ENCODE assay signal across 8 mouse cellular contexts in genomic region chr11:79962877-79963183, GRCm38 (mm10). TPM values are rescaled to one million over a fixed set of nuclear protein-coding genes. Genes with fewer than 3 reads are reported as not detected.
DNase-seq lines count a peak whose midpoint lies in the region; ATAC-seq and TF ChIP-seq lines count a peak whose summit lies in the region.

No protein-coding gene starts in this region.

- H3K9ac ChIP-seq in CH12.LX (ENCODE audit: insufficient read depth, low read depth) = peak overlapping the region; percentile 92
- peak overlapping the region; percentile 63 for H3K9ac ChIP-seq in forebrain, embryonic 16.5 days (replicated peaks; ENCODE audit: low read depth, low read length)
- peak overlapping the region; percentile 52 for H3K9ac ChIP-seq in liver, embryonic 16.5 days (ENCODE audit: low read depth, low read length)

- no peak for TF ChIP-seq POLR2A in CH12.LX (IDR thresholded peaks at IDR 0.05; ENCODE audit: low read depth, low read length)

- dilution Hi-C loops in CH12.LX (cut with MboI; ENCODE audit: extremely low pct_ligation_motif_present, extremely low pct_unique_long_range_greater_than_20kb, low sequenced_read_pairs) = no loop called here

- H3K36me3 ChIP-seq in heart, embryonic 10.5 days = peaks cover 22% of the 10 kb centered on the region
- peaks cover 14 to 26% of the 10 kb centered on the region in 2 experiments for H3K36me3 ChIP-seq in CH12.LX (replicated peaks in 1 of 2; ENCODE audit: control insufficient read depth in 1 of 2, insufficient read depth in 1 of 2, low read length in 1 of 2)
- peaks cover 8% of the 10 kb centered on the region; the same call in 1 of the 2 replicates for H3K36me3 ChIP-seq in forebrain, embryonic 16.5 days (ENCODE audit: control insufficient read depth, insufficient read depth)
- H3K36me3 ChIP-seq in liver, embryonic 16.5 days (ENCODE audit: control insufficient read depth, insufficient read depth) = peaks cover 5% of the 10 kb centered on the region

- no peak; the same call in 1 of the 2 replicates for TF ChIP-seq EP300 in CH12.LX (IDR thresholded peaks at IDR 0.05; ENCODE audit: low read length)

- TF ChIP-seq CTCF in CH12.LX (conservative IDR thresholded peaks at IDR 0.05 in 1 of 2, IDR thresholded peaks at IDR 0.05 in 1 of 2; ENCODE audit: low read depth in 2 of 2, low read length in 2 of 2) = no peak

- peak overlapping the region; percentile 93 for H3K4me2 ChIP-seq in CH12.LX (ENCODE audit: insufficient read depth, low read depth, poor library complexity, severe bottlenecking)
- H3K4me2 ChIP-seq in forebrain, embryonic 16.5 days (ENCODE audit: low read length) = peak overlapping the region; percentile 73
- H3K4me2 ChIP-seq in liver, embryonic 16.5 days (ENCODE audit: low read depth, low read length) = peak overlapping the region; percentile 82

- peak overlapping the region; percentile 92 for H3K27ac ChIP-seq in heart, embryonic 10.5 days
- H3K27ac ChIP-seq in CH12.LX (ENCODE audit: insufficient read depth, low read depth) = no peak overlapping the region
- H3K27ac ChIP-seq in forebrain, embryonic 16.5 days (ENCODE audit: low read length) = no peak overlapping the region
- 0 out of 2 replicates have a peak overlapping the region, but pooled peaks have one; percentile 22 for H3K27ac ChIP-seq in liver, embryonic 16.5 days (ENCODE audit: low read length)

- in situ Hi-C loops in CH12.LX (cut with MboI; ENCODE audit: low pct_ligation_motif_present, low pct_unique_long_range_greater_than_20kb, low sequenced_read_pairs) = no loop called here

- ATAC-seq in forebrain, embryonic 16.5 days = peak; percentile 23
- peak; percentile 4; the same call in 1 of the 2 replicates for ATAC-seq in liver, embryonic 16.5 days (ENCODE audit: low read depth)

- DNase-seq in heart, embryonic 10.5 days (ENCODE audit: low spot score) = no peak
- no peak for DNase-seq in heart, adult 9 months (ENCODE audit: low spot score in 2 of 2)
- no peak for DNase-seq in CH12.LX (ENCODE audit: extremely low read depth)
- no peak for DNase-seq in urinary bladder, adult 18-20 months (ENCODE audit: low spot score in 2 of 2)
- DNase-seq in thymus, postnatal 25 days = no peak
- no peak for DNase-seq in cerebellum, adult 18-20 months

- peak overlapping the region; percentile 76 for H3K4me3 ChIP-seq in heart, embryonic 10.5 days
- peak overlapping the region; percentile 69 to 97 (median 84) for H3K4me3 ChIP-seq in CH12.LX (replicated peaks in 1 of 3; ENCODE audit: low read depth in 2 of 3, low read length in 2 of 3, poor library complexity in 1 of 3)
- H3K4me3 ChIP-seq in forebrain, embryonic 16.5 days (replicated peaks; ENCODE audit: low read length) = peak overlapping the region; percentile 81
- H3K4me3 ChIP-seq in liver, embryonic 16.5 days (ENCODE audit: low read depth, low read length) = peak overlapping the region; percentile 77

- peaks cover 8% of the 10 kb centered on the region for H3K4me1 ChIP-seq in heart, embryonic 10.5 days
- H3K4me1 ChIP-seq in CH12.LX (ENCODE audit: control insufficient read depth in 1 of 2, insufficient read depth in 2 of 2) = peaks cover 0 to 34% of the 10 kb centered on the region in 2 experiments; a peak in 2 of 4 replicates
- H3K4me1 ChIP-seq in forebrain, embryonic 16.5 days (replicated peaks; ENCODE audit: control insufficient read depth, insufficient read depth, low read length) = peaks cover 10% of the 10 kb centered on the region
- peaks cover 3% of the 10 kb centered on the region for H3K4me1 ChIP-seq in liver, embryonic 16.5 days (ENCODE audit: control insufficient read depth, low read depth, low read length)

- no peaks in the 10 kb centered on the region for H3K9me3 ChIP-seq in heart, embryonic 10.5 days
- H3K9me3 ChIP-seq in CH12.LX (replicated peaks; ENCODE audit: low read length) = no peaks in the 10 kb centered on the region
- H3K9me3 ChIP-seq in forebrain, embryonic 16.5 days (ENCODE audit: control insufficient read depth, low read length) = no peaks in the 10 kb centered on the region
- no peaks in the 10 kb centered on the region for H3K9me3 ChIP-seq in liver, embryonic 16.5 days (replicated peaks; ENCODE audit: control insufficient read depth, low read length)

- TF ChIP-seq RAD21 in CH12.LX (IDR thresholded peaks at IDR 0.05; ENCODE audit: low read depth, low read length) = no peak

- 9% methylated on average over 9 of the region's 9 CpGs for WGBS in heart, embryonic 10.5 days
- 7% methylated on average over 9 of the region's 9 CpGs for WGBS in forebrain, embryonic 16.5 days
- WGBS in liver, embryonic 16.5 days (ENCODE audit: insufficient replicate concordance) = 2% methylated on average over 9 of the region's 9 CpGs

- H3K79me2 ChIP-seq in CH12.LX (replicated peaks; ENCODE audit: control insufficient read depth, extremely low read depth, insufficient read depth, poor library complexity, severe bottlenecking) = peaks cover 27% of the 10 kb centered on the region

- no peaks in the 10 kb centered on the region for H3K27me3 ChIP-seq in heart, embryonic 10.5 days (ENCODE audit: insufficient read depth, poor library complexity, severe bottlenecking)
- H3K27me3 ChIP-seq in CH12.LX (replicated peaks) = peaks cover 2% of the 10 kb centered on the region
- H3K27me3 ChIP-seq in forebrain, embryonic 16.5 days (replicated peaks; ENCODE audit: control insufficient read depth, insufficient read depth, low read length) = 0 out of 2 replicates have a peak, but pooled peaks cover 2% of the 10 kb centered on the region
- H3K27me3 ChIP-seq in liver, embryonic 16.5 days (ENCODE audit: control insufficient read depth, insufficient read depth, low read depth, low read length) = no peaks in the 10 kb centered on the region

TF ChIP-seq in CH12.LX, 34 proteins besides CTCF, POLR2A, EP300 and RAD21:
- TF ChIP-seq MYC (IDR thresholded peaks at IDR 0.05; ENCODE audit: low read depth, low read length) (peak; percentile 93; the same call in 1 of the 2 replicates), ZNF384 (IDR thresholded peaks at IDR 0.05; ENCODE audit: low read depth, low read length) (no peak), MAX (IDR thresholded peaks at IDR 0.05; ENCODE audit: low read length) (peak; percentile 75), NRF1 (IDR thresholded peaks at IDR 0.05; ENCODE audit: low read depth, low read length) (0 out of 2 replicates have a peak, but pooled peaks have one; percentile 33), KAT2A (IDR thresholded peaks at IDR 0.05; ENCODE audit: insufficient replicate concordance, low read length) (0 out of 2 replicates have a peak, but pooled peaks have one; percentile 8), BHLHE40 (IDR thresholded peaks at IDR 0.05; ENCODE audit: low read depth, low read length) (peak; percentile 67; the same call in 1 of the 2 replicates), MEF2A (IDR thresholded peaks at IDR 0.05; ENCODE audit: borderline replicate concordance, low read depth, low read length) (0 out of 2 replicates have a peak, but pooled peaks have one; percentile 5), JUND (conservative IDR thresholded peaks at IDR 0.05; ENCODE audit: low read depth, low read length) (0 out of 2 replicates have a peak, but pooled peaks have one; percentile 3), E2F4 (IDR thresholded peaks at IDR 0.05; ENCODE audit: insufficient replicate concordance, low read depth, low read length) (no peak)

RNA-seq across cellular contexts. Expression of gene Utp6, which starts 0.6 kb away (rescaled TPM):
- 42.0 and 49.5 TPM in 2 replicates for polyA plus RNA-seq in heart, embryonic 10.5 days (2016; fragmentation: Nextera tagmentation; extraction: Ambion mirVana)
- total RNA-seq in CH12.LX (2012; rRNA removed) (78.8 and 103 TPM in 2 replicates), CH12.LX (2014; rRNA removed) (117 and 122 TPM in 2 replicates)
- 148 and 186 TPM in 2 replicates for polyA plus RNA-seq in CH12.LX (2012; ENCODE audit: insufficient read length, low read depth)
- 49.8 and 57.3 TPM in 2 replicates for polyA plus RNA-seq in forebrain, embryonic 16.5 days (2015; fragmentation: Nextera tagmentation; extraction: Ambion mirVana)
- 18.5 and 21.3 TPM in 2 replicates for polyA plus RNA-seq in liver, embryonic 16.5 days (2015; fragmentation: Nextera tagmentation; extraction: Ambion mirVana)

RNA-seq across cellular contexts. Expression of gene Suz12, which starts 30.1 kb away (rescaled TPM):
- polyA plus RNA-seq in heart, embryonic 10.5 days (2016; fragmentation: Nextera tagmentation; extraction: Ambion mirVana) = 16.0 and 20.1 TPM in 2 replicates
- total RNA-seq in CH12.LX (2012; rRNA removed) = 56.7 and 61.9 TPM in 2 replicates
- total RNA-seq in CH12.LX (2014; rRNA removed) = 160 and 171 TPM in 2 replicates
- polyA plus RNA-seq in CH12.LX (2012; ENCODE audit: insufficient read length, low read depth) = 106 and 124 TPM in 2 replicates
- polyA plus RNA-seq in forebrain, embryonic 16.5 days (2015; fragmentation: Nextera tagmentation; extraction: Ambion mirVana) = 17.5 and 19.2 TPM in 2 replicates
- 11.4 and 11.6 TPM in 2 replicates for polyA plus RNA-seq in liver, embryonic 16.5 days (2015; fragmentation: Nextera tagmentation; extraction: Ambion mirVana)

Comparison
In these comparisons a context has a peak if more than half of its experiments do, and no peak if none do; other contexts are left out.
1. H3K27ac ChIP-seq: peak in heart, embryonic 10.5 days (single experiment) and liver, embryonic 16.5 days (single experiment); none in CH12.LX (single experiment) and forebrain, embryonic 16.5 days (single experiment).
2. Peak in every context shown above with its lines, with median percentiles within 50 percentile points of each other: H3K4me3 ChIP-seq, H3K4me2 ChIP-seq and H3K9ac ChIP-seq.